In genomic region chr4:34777677-34778527, GRCm38 (mm10) we compare ENCODE assay signal across 7 mouse cellular contexts. TPM values are rescaled to one million over a fixed set of nuclear protein-coding genes. Genes with fewer than 3 reads are reported as not detected.
DNase-seq lines count a peak whose midpoint lies in the region; ATAC-seq lines count a peak whose summit lies in the region.

Gene Smim8, minus strand, starts transcription at chr4:34778423.

- WGBS in limb, embryonic 10.5 days, result 6% methylated on average over 40 of the region's 40 CpGs
- WGBS in midbrain, embryonic 13.5 days, result 5% methylated on average over 40 of the region's 40 CpGs

- peak within 1 kb of the TSS; percentile 71 for H3K9ac ChIP-seq in midbrain, embryonic 13.5 days (replicated peaks)

- peaks cover 3% of the 10 kb centered on the region for H3K4me1 ChIP-seq in limb, embryonic 10.5 days
- peaks cover 10% of the 10 kb centered on the region for H3K4me1 ChIP-seq in midbrain, embryonic 13.5 days (replicated peaks)

- DNase-seq in adrenal gland, adult 8-10 months, result peak; percentile 84
- DNase-seq in embryo, embryonic 9.5 days (ENCODE audit: extremely low spot score), result peak; percentile 95
- peak; percentile 86 for DNase-seq in kidney, adult 11 months
- DNase-seq in limb, embryonic 10.5 days (ENCODE audit: low spot score), result peak; percentile 98
- DNase-seq in spleen, adult 12 weeks (ENCODE audit: low spot score), result peak; percentile 91

- H3K36me3 ChIP-seq in limb, embryonic 10.5 days, result no peaks in the 10 kb centered on the region
- H3K36me3 ChIP-seq in midbrain, embryonic 13.5 days, result no peaks in the 10 kb centered on the region

- peak; percentile 99 for ATAC-seq in granulocyte monocyte progenitor cell, adult 5-6 weeks (replicated peaks; ENCODE audit: poor library complexity, severe bottlenecking)
- ATAC-seq in midbrain, embryonic 13.5 days, result peak; percentile 97

- H3K27ac ChIP-seq in limb, embryonic 10.5 days, result peak within 1 kb of the TSS; percentile 90
- peak within 1 kb of the TSS; percentile 85 for H3K27ac ChIP-seq in midbrain, embryonic 13.5 days

- no peaks in the 10 kb centered on the region for H3K9me3 ChIP-seq in limb, embryonic 10.5 days (replicated peaks)
- no peaks in the 10 kb centered on the region for H3K9me3 ChIP-seq in midbrain, embryonic 13.5 days

- peak within 1 kb of the TSS; percentile 71 for H3K4me3 ChIP-seq in limb, embryonic 10.5 days
- H3K4me3 ChIP-seq in midbrain, embryonic 13.5 days (replicated peaks), result peak within 1 kb of the TSS; percentile 67

- H3K27me3 ChIP-seq in limb, embryonic 10.5 days (ENCODE audit: low read depth, poor library complexity, severe bottlenecking), result peaks cover 8% of the 10 kb centered on the region; the same call in 1 of the 2 replicates
- H3K27me3 ChIP-seq in midbrain, embryonic 13.5 days, result no peaks in the 10 kb centered on the region

- peak within 1 kb of the TSS; percentile 72 for H3K4me2 ChIP-seq in midbrain, embryonic 13.5 days (replicated peaks)

RNA-seq across cellular contexts. Expression of gene Smim8, which starts in this region (rescaled TPM):
- 10 to 100 TPM; 17.3 to 26.2 (median 21.9) TPM for total RNA-seq in adrenal gland, adult 8-10 months (2022)
- 12.3 and 29.8 TPM in 2 replicates for total RNA-seq in granulocyte monocyte progenitor cell, adult 5-6 weeks (2014; fragmentation: Nextera tagmentation)
- total RNA-seq in granulocyte monocyte progenitor cell, adult 5-6 weeks (2017), result 11.9 and 15.1 TPM in 2 replicates
- 26.7 and 38.2 TPM in 2 replicates for polyA plus RNA-seq in limb, embryonic 10.5 days (2016; fragmentation: Nextera tagmentation; extraction: Ambion mirVana)
- polyA plus RNA-seq in midbrain, embryonic 13.5 days (2015; fragmentation: Nextera tagmentation; extraction: Ambion mirVana), result 46.6 and 53.3 TPM in 2 replicates

Comparison
In these comparisons a context has a peak if more than half of its experiments do, and no peak if none do; other contexts are left out.
1. Peak in every context shown above with its lines: DNase-seq, ATAC-seq, H3K4me3 ChIP-seq and H3K27ac ChIP-seq.